Mouse (Mus musculus): ENCODE data around the gene Cpvl.
A peak's percentile ranks its signal among the peaks of the same experiment; 100 is the strongest.

The Cpvl gene

DNA sequence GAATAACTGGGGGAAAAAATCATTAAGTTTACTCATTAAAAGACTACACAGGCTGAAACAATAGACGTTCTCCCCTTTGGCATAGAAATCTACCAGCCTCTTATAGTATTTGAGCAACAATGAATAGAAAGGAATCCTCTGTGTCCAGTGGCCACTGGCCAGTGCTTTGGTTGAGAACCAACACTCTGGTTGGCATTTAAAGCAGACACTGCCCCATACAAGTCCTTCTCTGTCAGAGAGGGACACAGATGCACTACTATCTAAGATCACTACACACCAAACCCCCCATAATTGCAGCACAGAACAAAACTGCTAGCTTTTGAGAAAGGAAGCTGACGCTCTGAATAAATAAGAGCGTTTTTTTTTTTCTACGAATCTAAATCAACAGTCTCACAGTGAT is 93.5 kb downstream of the Cpvl start:
- no peak for DNase-seq (ENCODE audit: low spot score)

DNA sequence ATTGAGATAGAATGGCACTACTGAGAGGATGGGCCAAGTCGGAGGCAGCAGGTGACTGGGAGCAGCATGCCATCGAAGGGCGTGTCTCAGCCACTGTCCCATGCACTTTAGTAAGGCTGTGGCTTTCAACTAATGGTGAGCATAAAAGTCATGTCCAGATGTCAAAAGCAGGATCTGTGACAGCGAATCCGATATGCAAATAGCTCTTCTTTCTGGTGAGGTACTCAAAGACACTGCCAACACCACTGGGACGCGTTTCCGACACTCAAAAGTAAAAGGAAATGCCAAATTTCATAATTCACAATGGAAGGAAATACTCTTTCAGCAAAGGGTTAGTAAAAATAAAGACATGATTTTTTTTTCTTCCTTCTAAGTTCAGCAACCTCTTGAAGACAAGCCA is 94.0 kb downstream of the Cpvl start:
- no peak for DNase-seq (ENCODE audit: low spot score)

DNA sequence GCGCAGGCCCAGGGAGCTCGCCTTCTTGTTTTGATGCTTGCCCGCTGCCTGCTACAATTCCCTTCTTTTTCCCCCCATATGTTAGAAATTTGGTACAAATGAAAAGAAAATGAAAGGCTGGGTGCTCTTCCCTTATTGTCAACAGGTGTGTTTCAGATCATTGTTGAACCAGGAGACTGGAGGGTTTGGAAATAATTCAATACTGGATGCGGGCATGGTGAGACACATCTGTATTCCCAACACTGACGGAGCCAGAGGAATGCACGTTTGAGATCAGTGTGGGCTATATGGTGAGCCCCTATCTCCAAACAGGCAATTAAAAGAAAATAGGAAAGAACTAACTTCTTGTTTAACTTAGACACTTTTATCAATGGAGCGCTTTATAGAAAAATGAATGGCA is 95.1 kb downstream of the Cpvl start:
- no peak for DNase-seq (ENCODE audit: low spot score)

DNA sequence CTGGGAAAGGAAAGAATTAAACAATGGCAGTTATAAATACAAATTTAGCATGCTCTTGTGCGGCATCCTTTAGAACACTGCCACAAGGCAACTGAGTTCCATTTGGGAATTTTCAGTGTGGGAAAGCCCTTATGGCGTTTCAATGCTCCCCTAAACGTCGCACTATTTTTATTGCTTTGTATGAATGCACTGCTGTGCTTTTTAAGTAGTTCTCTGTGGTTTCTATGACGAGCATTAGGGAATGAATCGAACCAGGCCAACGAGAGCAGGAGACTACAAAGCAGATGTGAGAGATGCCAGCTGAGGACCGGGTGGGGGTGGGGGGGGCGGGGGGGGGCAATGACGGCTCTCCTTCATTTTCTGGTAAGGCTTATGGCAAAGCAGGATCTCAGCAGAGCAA is 96.8 kb downstream of the Cpvl start:
- no peak for DNase-seq (ENCODE audit: low spot score)

DNA sequence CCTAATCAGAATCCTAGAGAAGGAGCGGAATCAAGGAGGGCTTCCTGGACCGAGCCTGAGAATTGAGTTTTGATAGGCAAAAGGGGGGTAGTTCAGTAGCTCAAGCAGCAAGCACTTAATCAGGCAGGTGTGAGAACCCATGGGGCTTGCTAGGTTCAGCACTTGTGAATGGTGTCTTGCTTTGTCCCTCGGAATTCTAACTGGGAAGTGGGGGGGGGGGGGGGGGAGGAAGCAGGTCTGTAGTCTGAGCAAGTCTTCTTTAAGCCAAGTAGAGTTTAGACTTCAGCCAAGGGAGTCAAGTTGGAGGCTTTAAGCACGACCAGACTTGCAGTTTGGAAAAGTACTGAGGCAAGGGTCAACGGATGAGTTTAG is 97.2 kb downstream of the Cpvl start:
- no peak for DNase-seq (ENCODE audit: low spot score)

DNA sequence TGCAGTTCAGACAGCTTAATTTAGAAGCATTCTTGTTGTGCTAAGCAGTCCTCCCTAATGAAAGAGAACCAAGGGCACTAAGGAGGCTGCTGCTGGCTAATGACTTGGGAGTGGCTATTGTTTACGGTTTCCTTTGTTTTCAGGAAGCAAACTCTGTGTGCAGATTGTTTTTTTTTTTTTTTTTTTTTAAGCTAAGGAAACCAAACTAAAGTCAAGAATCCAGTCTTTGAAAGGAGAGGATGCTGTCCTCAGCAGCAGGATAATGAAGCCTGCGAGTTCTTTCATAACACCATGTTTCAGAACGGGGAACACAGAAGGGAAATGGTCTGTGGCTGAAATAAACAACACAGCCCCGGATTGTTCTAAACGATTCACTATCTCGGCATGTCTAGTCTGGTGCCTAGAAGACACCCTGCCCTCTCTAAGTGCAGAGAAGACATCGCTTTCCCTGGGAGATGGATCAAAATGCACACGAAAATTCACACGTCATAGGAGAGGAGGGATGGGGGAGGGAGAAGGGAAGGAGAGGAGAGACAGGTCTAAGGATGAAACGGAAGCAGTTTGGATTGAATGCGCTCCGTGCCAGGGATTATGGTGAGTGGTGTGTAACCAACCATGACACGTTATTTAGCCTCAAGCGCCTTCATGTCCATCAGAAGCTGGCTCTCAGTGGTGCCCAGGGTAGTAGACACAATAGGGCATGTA is 97.8 kb downstream of the Cpvl start:
- peak; percentile 63 for DNase-seq (ENCODE audit: low spot score)

DNA sequence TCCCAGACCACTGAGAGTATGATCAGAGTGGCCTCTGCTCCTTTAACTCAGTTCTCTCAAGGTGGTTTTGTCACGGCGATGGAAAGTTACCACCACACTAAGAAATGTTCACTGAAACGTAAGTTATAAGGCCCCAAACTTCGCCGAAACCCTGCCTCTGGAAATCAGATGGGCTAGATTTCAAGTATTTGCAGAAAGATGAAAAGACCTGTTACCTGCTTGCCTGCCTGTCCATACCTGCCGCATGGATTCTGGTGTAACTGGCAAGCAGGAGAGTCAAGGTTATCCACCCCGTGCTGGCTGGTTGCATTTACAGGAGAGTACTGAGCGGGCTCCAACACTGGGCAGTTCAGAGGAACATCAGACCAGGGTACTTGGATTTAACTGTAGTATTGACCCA is 98.9 kb downstream of the Cpvl start:
- no peak for DNase-seq (ENCODE audit: low spot score)

DNA sequence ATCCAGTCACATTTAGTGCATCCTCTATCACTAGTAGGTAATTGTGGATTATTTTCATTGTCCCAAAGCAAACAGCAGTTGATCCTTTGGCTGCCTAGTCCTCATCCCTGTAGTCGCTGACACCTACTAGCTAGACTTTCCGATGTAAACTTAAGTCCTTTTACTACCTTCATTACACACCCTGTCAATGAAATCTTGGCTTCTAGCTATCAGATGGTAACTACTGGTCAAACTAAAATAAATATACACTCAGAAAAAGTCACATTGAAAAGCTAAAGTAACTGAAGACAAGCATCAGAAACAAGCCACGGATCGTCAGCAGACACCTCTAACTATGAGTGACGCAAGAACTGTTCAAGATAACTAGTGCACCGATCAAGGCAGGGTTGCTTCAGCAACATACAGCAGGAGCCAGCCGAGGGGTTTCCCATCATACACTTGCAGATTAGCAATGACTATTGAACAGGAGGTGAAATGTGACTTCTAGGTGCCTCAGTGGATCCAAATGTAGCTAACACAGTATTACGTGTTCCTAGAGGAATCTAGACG is 103.5 kb downstream of the Cpvl start:
- DNase-seq (ENCODE audit: low spot score): no peak

DNA sequence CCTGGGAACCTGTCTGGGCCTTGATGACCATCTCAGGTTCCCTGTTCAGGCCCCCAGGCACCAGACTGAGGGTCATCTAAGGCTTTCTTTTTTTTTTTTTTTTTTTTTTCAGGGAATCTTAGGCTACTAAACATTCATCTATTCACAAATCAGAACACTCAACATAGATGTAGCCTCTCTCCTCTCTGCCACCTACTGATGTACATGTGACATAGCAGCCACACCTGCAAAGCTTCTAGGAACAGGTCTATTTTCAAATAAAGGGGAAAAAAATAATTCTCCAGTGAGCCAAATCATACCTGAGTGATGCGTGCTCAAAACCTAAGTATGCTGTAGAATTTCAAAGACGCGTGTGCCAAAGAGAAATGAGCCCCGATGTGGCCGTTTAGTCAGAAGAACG is 106.6 kb downstream of the Cpvl start:
- no peak for DNase-seq (ENCODE audit: low spot score)

DNA sequence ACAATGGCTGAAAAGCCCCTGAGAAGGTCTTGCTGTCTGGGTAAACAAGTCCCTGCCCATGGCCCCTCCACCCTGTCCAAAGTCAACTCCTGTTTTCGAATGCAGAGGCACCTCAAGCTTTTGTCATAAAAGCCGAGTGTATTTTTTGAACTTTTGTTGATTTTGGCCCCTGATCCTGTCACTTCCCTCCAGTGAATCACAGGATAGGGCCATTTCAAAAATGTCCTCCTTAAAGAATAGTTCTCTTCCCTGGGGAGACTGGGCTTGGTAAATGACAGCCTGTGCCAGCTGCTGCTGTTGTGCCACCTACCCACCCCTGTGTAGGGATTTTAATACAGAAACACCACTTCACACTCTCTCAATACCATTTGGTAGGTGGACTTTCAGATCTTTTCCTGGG is 115.5 kb downstream of the Cpvl start:
- no peak for DNase-seq (ENCODE audit: low spot score)

DNA sequence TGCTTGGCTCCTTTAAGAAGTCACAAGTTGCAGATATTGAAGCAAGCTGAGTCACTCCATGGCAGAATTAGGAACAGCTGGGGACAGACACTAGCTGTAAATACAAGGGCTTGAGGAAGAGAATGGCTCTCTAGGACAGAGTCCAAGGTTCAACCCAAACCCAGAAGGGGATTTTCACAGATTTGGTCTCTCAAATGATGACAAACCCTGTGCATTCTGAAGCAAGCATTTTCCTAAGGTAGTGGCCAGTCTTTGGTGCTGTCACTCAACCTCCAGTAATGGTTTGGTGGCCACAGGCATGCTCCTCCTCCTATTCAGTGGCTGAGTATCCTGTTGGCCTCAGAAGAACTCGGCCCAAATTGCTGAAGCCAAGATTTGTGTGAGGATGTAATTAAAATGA is 119.4 kb downstream of the Cpvl start:
- no peak for DNase-seq (ENCODE audit: low spot score)

DNA sequence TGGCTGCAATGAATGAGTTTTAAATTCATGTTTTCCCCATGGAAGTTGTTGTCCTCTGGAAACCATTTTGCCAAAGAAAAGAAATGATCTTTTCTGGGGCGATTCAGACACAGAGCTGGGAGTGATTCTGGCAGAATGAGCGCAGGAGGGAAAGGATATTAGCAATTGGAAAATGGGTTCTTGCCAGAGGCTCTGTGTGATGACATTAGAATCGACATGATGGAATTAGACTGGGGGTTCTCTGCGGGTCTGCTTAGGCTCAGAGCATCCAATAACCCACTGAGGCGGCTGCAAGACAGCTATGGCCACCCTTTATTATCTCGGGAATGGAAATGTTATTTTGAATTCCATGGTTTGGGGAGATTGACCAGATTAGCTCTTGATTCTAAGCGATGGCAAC is 120.6 kb downstream of the Cpvl start:
- DNase-seq (ENCODE audit: low spot score): no peak

DNA sequence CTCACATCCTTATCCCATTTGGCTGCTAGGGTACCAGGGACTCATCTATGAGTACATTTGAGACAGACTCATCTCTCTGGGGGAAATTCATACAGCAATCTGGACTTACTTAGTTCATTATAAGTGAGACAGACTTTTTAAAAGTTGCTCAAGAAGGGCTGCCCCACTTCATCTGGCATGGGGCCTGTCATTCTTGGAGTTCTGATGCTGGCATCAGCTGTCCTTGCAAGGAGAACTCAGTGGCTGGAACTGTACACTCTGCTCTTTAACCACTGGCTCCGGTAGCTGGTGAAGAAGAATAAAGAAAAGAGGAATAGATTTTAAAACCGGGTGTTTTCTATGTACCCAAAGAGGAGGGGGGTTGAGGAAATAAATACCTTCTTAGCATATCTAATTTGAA is 121.7 kb downstream of the Cpvl start:
- no peak for DNase-seq (ENCODE audit: low spot score)

DNA sequence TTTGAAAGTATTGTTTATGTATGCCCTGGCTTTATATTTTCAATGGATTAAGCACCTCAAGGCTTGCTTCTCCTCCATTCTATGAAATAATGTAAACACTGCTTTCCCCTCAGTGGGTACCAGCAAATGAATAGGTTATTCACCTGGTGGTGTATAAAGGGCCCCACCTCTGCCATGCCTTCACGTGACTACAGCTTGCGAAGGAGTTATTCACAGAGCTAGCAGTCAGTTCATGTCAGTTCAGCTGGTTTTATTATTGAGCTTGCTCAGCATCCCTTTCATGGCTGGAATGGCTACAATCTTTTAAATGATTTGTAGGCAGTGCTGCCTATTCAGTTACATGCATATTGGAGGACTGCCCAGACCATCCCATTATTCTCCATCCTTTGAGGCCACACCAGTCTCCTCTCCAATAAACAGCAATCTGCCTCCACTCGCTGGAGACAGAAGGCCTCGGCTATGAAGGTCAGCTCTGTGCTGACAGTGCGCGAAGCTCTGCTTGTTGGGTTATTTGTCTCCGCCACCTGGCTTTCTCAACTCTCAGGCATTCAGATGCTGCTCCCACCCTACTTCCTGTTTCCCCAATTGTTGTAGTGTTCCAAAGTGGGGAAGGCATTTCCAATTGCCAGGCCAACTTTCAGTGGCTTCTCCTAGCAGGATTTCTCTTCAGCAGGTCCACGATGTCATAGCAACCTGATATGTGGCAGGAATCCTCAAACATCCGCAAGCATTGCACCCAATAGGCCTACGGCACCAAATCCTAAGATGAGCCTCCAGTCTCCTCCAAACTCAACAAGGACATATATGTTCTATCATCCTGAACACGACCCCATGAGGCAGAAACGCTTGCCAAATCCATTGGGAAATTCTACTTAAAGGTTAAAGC is 123.3 kb downstream of the Cpvl start:
- DNase-seq (ENCODE audit: low spot score): no peak

DNA sequence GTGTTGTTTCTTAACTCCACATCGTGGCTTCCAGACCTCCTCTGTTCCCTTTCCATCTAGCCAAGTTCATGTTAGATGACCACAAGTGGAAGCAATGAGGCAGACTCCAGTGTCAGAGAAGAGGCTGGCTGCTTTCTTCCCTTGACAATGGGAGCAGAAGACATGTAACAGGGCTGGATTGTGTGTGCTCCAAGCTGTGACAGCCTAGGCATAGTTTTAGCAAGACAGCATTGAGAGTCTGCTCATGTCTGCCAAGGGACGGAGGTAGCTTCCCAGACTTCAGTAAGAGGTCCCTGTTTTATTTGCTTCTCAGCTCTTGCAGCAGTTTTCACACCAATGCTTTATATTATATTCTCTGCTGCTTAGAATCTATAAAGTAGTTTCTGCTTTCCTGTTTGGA is 124.2 kb downstream of the Cpvl start:
- DNase-seq (ENCODE audit: low spot score): no peak

DNA sequence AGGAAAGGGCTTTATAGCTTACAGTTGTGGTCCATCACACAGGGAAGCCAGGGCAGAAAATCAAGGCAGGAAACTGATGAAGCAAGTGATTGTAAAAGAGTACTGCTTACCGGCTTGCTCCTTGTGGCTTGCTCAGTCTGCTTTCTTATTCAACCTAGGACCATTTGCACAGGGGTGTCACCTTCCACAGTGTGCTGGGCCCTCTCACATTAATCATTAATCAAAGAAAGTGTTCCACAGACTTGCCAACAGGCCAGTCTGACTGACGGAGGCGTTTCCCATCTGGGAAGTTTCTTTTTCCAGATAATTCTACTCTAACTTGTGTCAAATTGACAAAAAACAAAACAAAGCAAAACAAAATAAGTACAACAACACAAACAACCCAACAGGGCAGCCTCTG is 124.9 kb downstream of the Cpvl start:
- no peak for DNase-seq (ENCODE audit: low spot score)

DNA sequence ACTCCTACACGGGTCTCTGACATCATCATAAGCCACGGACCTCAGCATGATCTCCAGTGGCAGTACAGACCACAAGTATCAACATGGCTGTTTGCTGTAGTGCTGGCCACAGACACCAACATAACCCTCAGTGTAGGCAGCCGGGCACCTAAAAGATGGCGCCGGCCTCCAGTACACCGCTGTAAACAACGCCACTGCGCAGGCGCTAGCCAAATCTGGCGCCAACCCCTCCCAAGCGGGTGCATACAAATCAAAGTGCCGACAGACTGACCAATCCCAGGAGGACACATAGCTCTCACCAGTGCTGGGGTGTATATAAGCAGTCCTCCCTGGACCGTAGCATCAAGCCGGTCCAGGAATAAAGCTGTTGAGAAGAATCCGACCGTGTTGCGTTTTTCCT is 133.8 kb downstream of the Cpvl start:
- no peak for DNase-seq (ENCODE audit: low spot score)

DNA sequence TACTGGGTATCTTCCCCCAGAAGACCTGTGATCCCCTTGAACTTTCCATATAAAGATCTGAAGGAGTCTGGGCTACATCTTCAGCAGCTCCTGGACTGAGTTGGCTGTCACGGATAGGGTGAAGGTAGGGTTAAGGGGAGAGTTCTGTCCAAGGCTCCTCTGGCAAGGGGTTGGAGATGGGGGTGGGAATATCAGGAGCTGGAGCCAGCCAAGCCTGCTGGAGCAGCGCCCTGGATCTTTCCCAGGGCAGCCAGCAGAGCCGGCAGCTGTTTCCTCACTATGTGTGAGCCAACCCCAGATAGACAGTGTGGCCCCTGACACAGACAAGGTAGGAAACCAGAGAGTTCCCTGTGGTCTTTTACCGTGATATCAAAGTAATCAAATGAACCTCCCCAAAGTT is 153.3 kb downstream of the Cpvl start:
- peak; percentile 12 for DNase-seq (ENCODE audit: low spot score)

Measured in lung, postnatal 25 days (tissue).